Mouse (Mus musculus) neutrophil, adult 65 days (primary cell): ENCODE measurements around the gene Wdr35. TPM values are rescaled to one million over a fixed set of nuclear protein-coding genes. Genes with fewer than 3 reads are reported as not detected.

Source experiments
- total RNA-seq: library from RNA; stranded (reverse); gene quantifications from 2 replicates; pipeline ENCODE4 v1.2.4, GENCODE M21; 2023

The Wdr35 gene
- total RNA-seq, result 0.73 and 1.2 TPM in 2 replicates

DNA sequence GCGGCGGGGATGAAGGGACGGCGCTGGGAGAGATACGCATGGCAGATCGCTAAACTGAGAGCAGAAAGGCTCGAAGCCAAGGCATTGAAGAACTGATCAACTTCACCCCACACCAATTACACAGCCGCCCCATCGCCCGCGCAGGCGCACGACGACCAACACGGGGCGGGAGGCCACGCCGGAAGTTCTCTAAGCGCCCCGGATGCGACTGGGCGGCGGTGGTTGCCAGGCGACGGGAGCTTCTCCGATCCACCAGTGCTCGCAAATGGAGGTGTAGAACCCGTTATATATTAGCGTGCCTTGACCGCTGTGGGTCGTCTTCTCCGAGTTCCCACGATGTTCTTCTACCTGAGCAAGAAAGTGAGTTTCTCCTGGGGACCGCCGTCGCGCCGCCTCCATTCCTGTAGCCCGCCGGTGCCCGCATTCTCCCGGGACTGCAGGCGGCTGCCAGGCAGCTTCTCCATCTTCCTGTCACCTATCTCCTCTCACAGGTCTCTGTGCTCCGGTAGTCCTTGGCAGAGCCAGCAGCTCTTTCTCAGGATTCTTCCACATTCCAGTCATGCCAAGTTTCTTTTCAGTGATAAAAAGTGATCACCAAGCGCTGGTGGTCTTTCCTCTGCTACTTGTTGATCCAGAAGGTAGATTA lies at the start of gene Wdr35:
Gene Wdr35 (plus strand): TSS at position 73 of the 646 bp plus-strand sequence.

GRCm38 (mm10) chr12:8947714-8948464 lies 25.8 kb upstream of the Wdr35 start, which contains the start of gene Matn3:
Gene Matn3, plus strand, starts transcription at chr12:8947929.

DNA sequence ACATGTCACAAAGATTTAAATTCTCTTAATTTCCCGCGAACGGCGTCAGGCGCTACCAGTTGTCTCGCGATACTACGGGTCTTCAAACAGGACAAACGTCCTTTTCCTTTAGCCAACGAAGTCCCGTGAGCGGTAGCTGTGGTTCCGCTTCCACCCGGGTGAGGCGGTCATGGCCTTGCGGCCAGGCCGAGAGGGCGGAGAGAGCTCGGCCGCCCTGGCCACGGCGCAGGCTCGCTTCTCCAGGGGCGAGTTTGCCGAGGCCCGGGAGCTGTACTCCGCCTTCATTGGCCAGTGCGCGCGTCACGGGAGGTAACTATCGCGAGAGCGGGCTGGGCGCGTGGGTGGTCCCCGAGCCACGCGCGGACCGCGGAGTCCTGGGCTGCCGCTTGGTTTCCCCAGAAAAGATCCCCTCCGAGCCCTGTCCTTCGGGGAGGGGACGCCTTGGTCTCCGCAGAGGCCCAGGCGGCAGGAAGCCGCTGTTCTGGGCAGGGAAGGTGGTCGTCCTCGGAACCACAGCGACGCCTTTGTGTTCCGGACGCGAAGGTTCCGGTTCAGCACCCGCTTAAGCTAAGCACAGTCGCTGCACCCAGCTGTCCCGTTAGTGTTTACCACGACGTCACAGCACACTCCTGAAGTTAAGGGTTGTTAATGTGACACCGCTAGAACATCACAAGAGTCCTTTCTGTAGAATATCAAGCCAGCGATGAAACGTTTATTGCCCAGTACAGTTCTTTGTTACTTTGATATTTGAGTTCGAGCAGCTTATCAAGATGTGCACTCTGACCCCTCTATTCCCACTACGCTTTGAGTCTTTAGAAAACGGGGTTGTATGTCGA lies 56.4 kb downstream of the Wdr35 start, which contains the start of gene Ttc32:
Gene Ttc32 (plus strand): TSS at position 110 of the 836 bp plus-strand sequence.

Other genes with a start within 250 kb of the Wdr35 start
- 0.85 and 2.8 TPM in 2 replicates for gene Sdc1, start 202.6 kb upstream of the Wdr35 start, total RNA-seq
- 79.4 and 90.1 TPM in 2 replicates for gene Laptm4a, start 52.2 kb upstream of the Wdr35 start, total RNA-seq
- gene Matn3, start 26.0 kb upstream of the Wdr35 start, total RNA-seq, result not detected in 2 replicates
- gene Ttc32, start 56.1 kb downstream of the Wdr35 start, total RNA-seq, result 6.2 and 8.5 TPM in 2 replicates